Mouse (Mus musculus): ENCODE results near the gene Dnajc19.

DNA sequence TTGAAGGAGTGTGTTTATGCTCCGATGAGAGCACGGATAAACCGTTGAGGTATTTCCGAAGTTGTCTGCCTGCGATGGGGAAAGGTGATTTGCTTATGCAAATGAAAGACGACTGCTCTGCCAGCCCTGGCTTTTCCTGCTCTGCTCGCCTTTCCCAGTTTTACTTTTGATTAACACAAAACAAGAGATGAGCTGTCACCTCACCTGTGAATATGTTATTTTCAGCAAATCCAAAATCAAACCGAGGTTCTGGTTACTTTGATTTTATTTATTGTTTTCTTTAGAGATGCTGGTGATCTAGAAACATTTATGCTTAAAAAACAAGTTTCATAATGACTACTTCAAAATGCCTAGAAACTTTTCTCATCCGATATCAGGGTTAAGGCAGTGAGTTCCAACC is 25.3 kb upstream of the Dnajc19 start:
- TF ChIP-seq CTCF (IDR thresholded peaks at IDR 0.05; ENCODE audit: low read depth) (no peak), EP300 (optimal IDR thresholded peaks at IDR 0.05) (no peak)
